Mouse (Mus musculus): ENCODE measurements at regions not wholly inside any gene's neighbourhood (a gene's known extent, or its start where the extent isn't known, plus 50 kb on each side); places are given as distances from the start of the nearest gene placed in this dataset.

- WGBS, result 93% methylated on average over 1 of the region's 1 CpGs
- H3K36me3 ChIP-seq, result no peaks in the 10 kb centered on the region
- ATAC-seq (ENCODE audit: low FRiP score), result no peak
- H3K4me1 ChIP-seq (replicated peaks), result no peaks in the 10 kb centered on the region
- no peak overlapping the region for H3K9ac ChIP-seq
- H3K9me3 ChIP-seq, result no peaks in the 10 kb centered on the region
- no peak overlapping the region for H3K4me3 ChIP-seq
- no peak overlapping the region for H3K27ac ChIP-seq
- no peaks in the 10 kb centered on the region for H3K27me3 ChIP-seq
- no peak overlapping the region for H3K4me2 ChIP-seq
These were observed 595.0 kb upstream of the Apob start for GRCm38 (mm10) chr12:7382455-7382854.

GRCm38 (mm10) chr12:7403800-7404199 is 573.6 kb upstream of the Apob start:
- 71% methylated on average over 4 of the region's 4 CpGs for WGBS
- Histone ChIP-seq H3K4me3 (no peak overlapping the region), H3K27me3 (no peaks in the 10 kb centered on the region), H3K27ac (no peak overlapping the region), H3K9ac (no peak overlapping the region), H3K4me2 (no peak overlapping the region), H3K4me1 (replicated peaks) (no peaks in the 10 kb centered on the region), H3K9me3 (no peaks in the 10 kb centered on the region), H3K36me3 (no peaks in the 10 kb centered on the region)
- ATAC-seq (ENCODE audit: low FRiP score), result no peak; the same call in 1 of the 2 replicates

GRCm38 (mm10) chr12:7411810-7412209 is 565.6 kb upstream of the Apob start:
- H3K27ac ChIP-seq, result no peak overlapping the region
- 83% methylated on average over 4 of the region's 4 CpGs for WGBS

GRCm38 (mm10) chr12:7420276-7420675 is 557.2 kb upstream of the Apob start:
- no peak for ATAC-seq (ENCODE audit: low FRiP score)
- H3K27me3 ChIP-seq, result no peaks in the 10 kb centered on the region
- 22% methylated on average over 1 of the region's 2 CpGs for whole genome bisulfite sequencing

More at GRCm38 (mm10) chr12:7411810-7412209, 565.6 kb upstream of the Apob start:
- Histone ChIP-seq H3K4me3 (no peak overlapping the region), H3K9me3 (no peaks in the 10 kb centered on the region), H3K4me2 (no peak overlapping the region), H3K27me3 (no peaks in the 10 kb centered on the region), H3K9ac (no peak overlapping the region), H3K4me1 (replicated peaks) (no peaks in the 10 kb centered on the region), H3K36me3 (no peaks in the 10 kb centered on the region)
- ATAC-seq (ENCODE audit: low FRiP score), result no peak

GRCm38 (mm10) chr12:7421826-7422540 is 555.5 kb upstream of the Apob start:
- ATAC-seq (ENCODE audit: low FRiP score), result no peak
- Histone ChIP-seq H3K27ac (no peak overlapping the region), H3K4me2 (no peak overlapping the region), H3K9ac (no peak overlapping the region), H3K9me3 (no peaks in the 10 kb centered on the region), H3K4me3 (no peak overlapping the region), H3K27me3 (no peaks in the 10 kb centered on the region), H3K4me1 (replicated peaks) (no peaks in the 10 kb centered on the region), H3K36me3 (no peaks in the 10 kb centered on the region)
- WGBS, result 66% methylated on average over 2 of the region's 2 CpGs

More at GRCm38 (mm10) chr12:7420276-7420675, 557.2 kb upstream of the Apob start:
- H3K27ac ChIP-seq, result no peak overlapping the region
- no peaks in the 10 kb centered on the region for H3K36me3 ChIP-seq
- H3K9ac ChIP-seq, result no peak overlapping the region
- H3K4me1 ChIP-seq (replicated peaks), result no peaks in the 10 kb centered on the region
- no peak overlapping the region for H3K4me3 ChIP-seq
- H3K9me3 ChIP-seq, result no peaks in the 10 kb centered on the region
- H3K4me2 ChIP-seq, result no peak overlapping the region

- no peak overlapping the region for H3K27ac ChIP-seq
- H3K4me3 ChIP-seq, result no peak overlapping the region
- no peaks in the 10 kb centered on the region for H3K4me1 ChIP-seq (replicated peaks)
- no peaks in the 10 kb centered on the region for H3K9me3 ChIP-seq
- 85% methylated on average over 4 of the region's 4 CpGs for WGBS
- H3K36me3 ChIP-seq, result no peaks in the 10 kb centered on the region
- ATAC-seq (ENCODE audit: low FRiP score), result no peak
- H3K27me3 ChIP-seq, result no peaks in the 10 kb centered on the region
- H3K4me2 ChIP-seq, result no peak overlapping the region
- H3K9ac ChIP-seq, result no peak overlapping the region
These were observed 546.5 kb upstream of the Apob start for GRCm38 (mm10) chr12:7430981-7431380.

GRCm38 (mm10) chr12:7445238-7445637 is 532.2 kb upstream of the Apob start:
- Histone ChIP-seq H3K27me3 (no peaks in the 10 kb centered on the region), H3K4me2 (no peak overlapping the region), H3K4me1 (replicated peaks) (no peaks in the 10 kb centered on the region), H3K27ac (no peak overlapping the region), H3K9ac (no peak overlapping the region), H3K4me3 (no peak overlapping the region), H3K36me3 (no peaks in the 10 kb centered on the region), H3K9me3 (no peaks in the 10 kb centered on the region)
- WGBS, result 94% methylated on average over 2 of the region's 2 CpGs
- no peak for ATAC-seq (ENCODE audit: low FRiP score)

- Histone ChIP-seq H3K4me3 (no peak overlapping the region), H3K27me3 (no peaks in the 10 kb centered on the region), H3K36me3 (no peaks in the 10 kb centered on the region), H3K4me2 (no peak overlapping the region), H3K9me3 (no peaks in the 10 kb centered on the region), H3K9ac (no peak overlapping the region), H3K4me1 (replicated peaks) (no peaks in the 10 kb centered on the region), H3K27ac (no peak overlapping the region)
- 52% methylated on average over 2 of the region's 2 CpGs for WGBS
- ATAC-seq (ENCODE audit: low FRiP score), result no peak
These were observed 526.9 kb upstream of the Apob start for GRCm38 (mm10) chr12:7450506-7450905.

- H3K4me3 ChIP-seq, result no peak overlapping the region
- H3K27me3 ChIP-seq, result no peaks in the 10 kb centered on the region
- no peaks in the 10 kb centered on the region for H3K9me3 ChIP-seq
- H3K36me3 ChIP-seq, result no peaks in the 10 kb centered on the region
- H3K27ac ChIP-seq, result no peak overlapping the region
- WGBS, result 82% methylated on average over 5 of the region's 5 CpGs
- H3K9ac ChIP-seq, result no peak overlapping the region
- no peak overlapping the region for H3K4me2 ChIP-seq
- no peak for ATAC-seq (ENCODE audit: low FRiP score)
- no peaks in the 10 kb centered on the region for H3K4me1 ChIP-seq (replicated peaks)
These were observed 520.4 kb upstream of the Apob start for GRCm38 (mm10) chr12:7457036-7457435.

GRCm38 (mm10) chr12:7457544-7457943 is 519.9 kb upstream of the Apob start:
- H3K4me3 ChIP-seq, result no peak overlapping the region

GRCm38 (mm10) chr12:7464947-7465346 is 512.5 kb upstream of the Apob start:
- no peak overlapping the region for H3K4me2 ChIP-seq
- no peaks in the 10 kb centered on the region for H3K27me3 ChIP-seq
- no peak overlapping the region for H3K4me3 ChIP-seq
- H3K9me3 ChIP-seq, result no peaks in the 10 kb centered on the region
- H3K27ac ChIP-seq, result no peak overlapping the region
- no peaks in the 10 kb centered on the region for H3K36me3 ChIP-seq
- no peak overlapping the region for H3K9ac ChIP-seq
- no peaks in the 10 kb centered on the region for H3K4me1 ChIP-seq (replicated peaks)
- no peak for ATAC-seq (ENCODE audit: low FRiP score)
- WGBS, result 0% methylated on average over 1 of the region's 1 CpGs

More at GRCm38 (mm10) chr12:7457544-7457943, 519.9 kb upstream of the Apob start:
- Histone ChIP-seq H3K4me2 (no peak overlapping the region), H3K27ac (no peak overlapping the region), H3K9me3 (no peaks in the 10 kb centered on the region), H3K27me3 (no peaks in the 10 kb centered on the region), H3K36me3 (no peaks in the 10 kb centered on the region), H3K9ac (no peak overlapping the region), H3K4me1 (replicated peaks) (no peaks in the 10 kb centered on the region)
- 77% methylated on average over 4 of the region's 4 CpGs for WGBS
- no peak for ATAC-seq (ENCODE audit: low FRiP score)

GRCm38 (mm10) chr12:7512579-7513248 is 464.7 kb upstream of the Apob start:
- ATAC-seq (ENCODE audit: low FRiP score), result no peak
- Histone ChIP-seq H3K4me1 (replicated peaks) (no peaks in the 10 kb centered on the region), H3K4me2 (no peak overlapping the region), H3K36me3 (no peaks in the 10 kb centered on the region), H3K27ac (no peak overlapping the region), H3K27me3 (no peaks in the 10 kb centered on the region), H3K9ac (no peak overlapping the region), H3K4me3 (no peak overlapping the region), H3K9me3 (no peaks in the 10 kb centered on the region)
- WGBS, result 78% methylated on average over 12 of the region's 12 CpGs

- H3K9me3 ChIP-seq, result no peaks in the 10 kb centered on the region
- no peak overlapping the region for H3K9ac ChIP-seq
- H3K4me1 ChIP-seq (replicated peaks), result no peaks in the 10 kb centered on the region
- ATAC-seq (ENCODE audit: low FRiP score), result no peak
- H3K36me3 ChIP-seq, result no peaks in the 10 kb centered on the region
- no peak overlapping the region for H3K27ac ChIP-seq
- H3K27me3 ChIP-seq, result no peaks in the 10 kb centered on the region
- H3K4me3 ChIP-seq, result no peak overlapping the region
- no peak overlapping the region for H3K4me2 ChIP-seq
These were observed 440.1 kb upstream of the Apob start for GRCm38 (mm10) chr12:7537389-7537788.
